Mouse (Mus musculus): Measurements from ENCODE around the gene 9530077C05Rik.

The 9530077C05Rik gene

GRCm38 (mm10) chr9:22466212-22466611, 54.9 kb downstream of the 9530077C05Rik start:
- peak; percentile 59 for DNase-seq

DNA sequence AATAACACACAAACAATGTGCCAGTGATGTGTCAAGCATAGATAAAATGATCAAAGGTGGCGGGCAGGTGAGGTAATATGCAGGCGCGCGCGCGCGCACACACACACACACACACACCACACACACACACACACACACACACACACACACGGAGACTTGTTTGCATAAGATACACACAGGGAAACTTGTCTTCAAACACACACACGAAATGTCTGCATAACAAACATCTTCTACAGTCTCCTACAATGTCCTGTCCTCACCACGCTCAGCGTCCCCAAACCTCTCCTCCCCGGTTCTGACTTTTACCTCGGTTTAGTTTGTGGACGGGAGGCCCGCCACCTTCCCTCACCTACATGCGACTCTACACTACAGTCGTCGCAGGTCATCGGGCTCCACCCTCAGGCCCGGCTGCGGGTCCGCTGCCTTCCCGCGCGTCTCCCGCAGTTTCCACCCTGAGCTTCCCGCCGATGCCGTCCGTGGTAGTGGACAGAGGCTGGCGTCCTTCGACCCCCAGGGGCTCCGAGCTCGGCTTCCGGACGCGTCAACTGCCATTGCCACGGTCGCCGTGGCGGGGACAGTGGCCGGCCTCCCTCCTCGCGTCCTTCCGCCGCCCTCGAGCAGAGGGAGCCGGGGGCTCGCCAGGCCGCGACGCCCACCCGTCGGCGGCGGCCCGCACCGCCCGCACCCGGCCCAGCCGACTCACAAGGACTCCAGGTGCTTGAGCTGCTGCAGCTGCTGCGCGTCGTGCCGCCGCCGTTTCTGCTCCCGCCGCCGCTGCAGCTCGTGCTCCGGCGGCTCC, 56.3 kb downstream of the 9530077C05Rik start:
- DNase-seq: peak; percentile 63

- peak; percentile 69 for DNase-seq
Observed at GRCm38 (mm10) chr9:22468170-22468898, 57.0 kb downstream of the 9530077C05Rik start.

GRCm38 (mm10) chr9:22468899-22469259, 57.6 kb downstream of the 9530077C05Rik start:
- DNase-seq: no peak

DNA sequence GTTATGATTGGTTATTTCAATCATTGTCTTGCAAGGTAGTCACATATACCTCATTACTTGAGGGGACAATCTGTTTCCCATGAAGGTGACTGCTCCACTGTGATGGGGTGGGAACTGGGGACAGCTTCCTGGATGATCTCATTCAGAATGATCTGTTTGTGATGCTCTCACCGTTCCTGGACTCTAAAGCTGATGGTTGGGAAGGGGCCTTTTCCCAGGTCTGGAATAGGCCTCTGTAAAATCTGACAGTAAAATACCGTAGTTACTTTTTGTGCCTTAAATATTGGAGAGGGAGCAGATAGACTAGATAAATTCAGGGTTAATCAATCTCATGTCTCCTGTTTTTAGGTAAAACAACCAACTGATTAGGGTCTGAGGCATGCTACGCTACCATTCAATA, 58.3 kb downstream of the 9530077C05Rik start, which contains the start of gene Rp9:
TSS of gene Rp9 (minus strand) at position 101 of the 400 bp plus-strand sequence.
- DNase-seq: no peak

DNA sequence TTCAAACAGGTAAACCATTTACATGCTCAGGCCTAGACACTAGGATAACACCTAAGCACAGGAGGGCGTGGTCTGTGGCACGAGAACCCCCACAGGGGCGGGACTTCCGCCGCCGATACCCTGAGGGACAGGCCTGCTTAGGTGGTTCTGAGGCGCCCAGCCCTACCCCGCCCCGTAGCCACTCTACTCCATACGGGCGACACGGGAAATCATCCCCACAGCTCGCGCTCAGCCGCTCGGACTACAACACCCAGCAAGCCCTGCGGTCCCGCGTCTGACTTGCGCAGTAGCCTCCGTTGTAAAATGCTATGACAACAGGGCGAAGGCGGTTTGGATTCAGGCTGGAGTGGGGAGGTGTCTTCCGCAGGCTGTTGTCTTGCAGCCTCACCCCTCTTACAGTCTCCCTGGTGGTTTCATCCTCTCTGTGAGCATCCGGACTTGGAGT, 64.1 kb downstream of the 9530077C05Rik start, which contains the start of gene Bbs9:
TSS of gene Bbs9 (plus strand) at position 292 of the 445 bp plus-strand sequence.
- peak; percentile 98 for DNase-seq

- peak; percentile 42 for DNase-seq
Observed at GRCm38 (mm10) chr9:22476265-22476664, 65.0 kb downstream of the 9530077C05Rik start.

- no peak for DNase-seq
Observed at GRCm38 (mm10) chr9:22478946-22479345, 67.6 kb downstream of the 9530077C05Rik start.

DNA sequence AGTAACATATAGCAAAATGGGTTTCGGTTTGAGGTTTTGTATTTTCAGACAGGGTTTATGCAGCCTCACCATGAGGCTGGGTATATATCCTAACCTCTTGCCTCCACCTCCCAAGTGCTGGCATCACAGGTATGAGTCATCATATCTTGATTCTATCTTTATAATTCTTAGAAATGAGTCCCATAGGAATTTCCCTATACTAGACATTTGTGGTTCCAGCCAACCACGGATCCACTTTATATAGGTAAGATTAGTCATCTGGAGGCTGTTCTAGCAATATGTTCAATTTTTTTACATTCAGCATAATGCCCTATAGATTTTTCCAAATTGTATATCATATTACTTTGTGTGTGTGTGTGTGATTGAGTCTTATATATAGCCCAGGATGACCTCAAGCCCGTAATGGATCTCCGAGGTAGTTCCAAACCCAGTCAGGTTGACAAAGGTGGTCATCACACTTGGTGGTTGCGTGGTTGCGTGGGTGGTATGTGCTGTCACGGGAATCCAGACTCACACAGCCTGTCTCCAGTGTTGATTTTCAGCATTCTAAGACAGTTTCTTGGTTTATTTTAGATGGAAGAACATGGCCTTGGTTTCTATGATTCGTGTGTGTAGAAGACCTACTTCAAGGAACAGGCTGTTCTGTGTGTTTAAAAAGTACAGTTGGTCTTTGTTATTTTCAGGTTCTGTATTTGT, 72.7 kb downstream of the 9530077C05Rik start:
- no peak for DNase-seq

- DNase-seq: no peak
Observed at GRCm38 (mm10) chr9:22484562-22485308, 73.4 kb downstream of the 9530077C05Rik start.

DNA sequence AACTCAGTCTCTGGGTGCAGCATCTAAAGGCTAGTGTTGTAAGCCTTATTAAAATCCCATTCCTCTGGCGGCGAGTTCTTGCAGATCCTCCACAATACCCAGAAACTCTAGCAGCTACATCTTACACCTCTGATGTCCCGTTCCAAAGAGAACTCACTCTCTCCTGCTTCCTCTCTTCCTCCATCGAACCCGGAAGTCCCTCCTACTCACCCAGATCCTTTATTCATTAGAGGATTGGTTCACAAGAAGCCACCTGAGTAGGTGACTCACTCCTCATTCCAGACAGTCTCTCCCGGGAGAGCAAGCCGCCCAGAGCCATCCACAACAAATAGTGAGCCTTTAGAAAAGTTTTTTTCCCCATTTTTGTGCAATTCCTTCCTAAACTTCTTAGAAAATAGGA, 74.9 kb downstream of the 9530077C05Rik start:
- no peak for DNase-seq

DNA sequence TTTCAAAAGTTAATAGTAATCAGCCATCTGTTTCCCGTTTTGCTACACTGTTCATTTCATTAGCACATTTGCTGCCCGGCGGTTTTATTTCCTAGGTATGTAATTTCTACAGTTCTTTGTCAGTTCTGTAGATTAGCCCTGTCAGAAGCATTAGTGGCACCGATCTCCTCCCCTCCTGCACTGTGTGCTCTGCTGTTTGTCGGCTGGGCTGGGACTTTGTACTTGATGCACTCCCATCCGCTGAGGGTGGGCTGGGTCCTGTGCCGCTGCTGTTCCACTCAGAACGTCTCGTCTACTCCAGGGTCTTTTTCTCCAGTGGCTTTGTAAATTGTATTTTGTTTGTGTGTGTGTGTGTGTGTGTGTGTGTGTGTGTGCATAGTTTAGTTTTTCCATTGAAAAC, 77.7 kb downstream of the 9530077C05Rik start:
- DNase-seq: no peak

Data from cerebellum, adult 9-11 months (tissue).